Mouse (Mus musculus) neural tube, embryonic 14.5 days (tissue): ENCODE measurements around the gene Ldlrap1. TPM values are rescaled to one million over a fixed set of nuclear protein-coding genes. Genes with fewer than 3 reads are reported as not detected.
"Not testable (repeated sequence)": the region's sequence is repeated elsewhere in the genome, so short reads cannot be mapped to it uniquely, and the experiment has no call there.

Experiments used
- ATAC-seq: fragments of 200-750 bp; cut with Nextera tagmentation; 2 replicates; pipeline ENCODE4 v1.8.0; 2017; ENCODE audit warnings: low read depth, mild to moderate bottlenecking, moderate TSS enrichment, moderate library complexity
- H3K27ac ChIP-seq: fragments of 300-500 bp; sonication (generic); 2 replicates; pipeline ENCODE4 v1.5.1; 2014; ENCODE audit warnings: low read depth, mild to moderate bottlenecking, control low read depth, low read length, moderate library complexity, mixed read lengths
- H3K27me3 ChIP-seq: fragments of 300-500 bp; sonication (generic); 2 replicates; pipeline ENCODE4 v1.6.1; 2014; ENCODE audit warnings: low read length; ENCODE audit not compliant: control insufficient read depth, insufficient read depth
- H3K36me3 ChIP-seq: fragments of 300-500 bp; sonication (generic); 2 replicates; pipeline ENCODE4 v1.6.1; 2014; ENCODE audit warnings: low read length, mixed read lengths; ENCODE audit not compliant: control insufficient read depth, insufficient read depth
- H3K4me1 ChIP-seq: fragments of 300-500 bp; sonication (generic); 2 replicates; pipeline ENCODE4 v1.6.1; 2014; ENCODE audit warnings: low read length; ENCODE audit not compliant: control insufficient read depth, insufficient read depth
- H3K4me2 ChIP-seq: fragments of 300-500 bp; sonication (generic); 2 replicates; pipeline ENCODE4 v1.6.1; 2014; ENCODE audit warnings: mild to moderate bottlenecking, low read depth, low read length, control low read depth
- H3K4me3 ChIP-seq: fragments of 300-500 bp; sonication (generic); 2 replicates; pipeline ENCODE4 v1.5.1; 2014; ENCODE audit warnings: low read depth, low read length, control low read depth, mixed read lengths
- H3K9ac ChIP-seq: fragments of 300-500 bp; sonication (generic); replicated peaks from 2 replicates; pipeline ENCODE4 v1.6.1; 2014; ENCODE audit warnings: low read depth, mild to moderate bottlenecking, control low read depth, low read length, mixed read lengths
- H3K9me3 ChIP-seq: fragments of 300-500 bp; sonication (generic); 2 replicates; pipeline ENCODE4 v1.6.1; 2016; ENCODE audit warnings: low read length; ENCODE audit not compliant: control insufficient read depth
- WGBS: fragments of 180-500 bp; shearing (Covaris S2); extraction: QIAGEN DNeasy Blood & Tissue Kit; methylation state at CpG from one replicate; pipeline ENCODE4 v1.1.7; 2014; 5-methylcytosine and 5-hydroxymethylcytosine counted together
- polyA plus RNA-seq: library from polyadenylated mRNA; unstranded; fragments of >200 nt; fragmentation: Nextera tagmentation; extraction: Ambion mirVana; gene quantifications from 2 replicates; pipeline ENCODE4 v1.2.1, GENCODE M21; 2014

Ldlrap1 gene
- polyA plus RNA-seq, 1 experiment from 2014 or later, result 0.70 TPM

DNA sequence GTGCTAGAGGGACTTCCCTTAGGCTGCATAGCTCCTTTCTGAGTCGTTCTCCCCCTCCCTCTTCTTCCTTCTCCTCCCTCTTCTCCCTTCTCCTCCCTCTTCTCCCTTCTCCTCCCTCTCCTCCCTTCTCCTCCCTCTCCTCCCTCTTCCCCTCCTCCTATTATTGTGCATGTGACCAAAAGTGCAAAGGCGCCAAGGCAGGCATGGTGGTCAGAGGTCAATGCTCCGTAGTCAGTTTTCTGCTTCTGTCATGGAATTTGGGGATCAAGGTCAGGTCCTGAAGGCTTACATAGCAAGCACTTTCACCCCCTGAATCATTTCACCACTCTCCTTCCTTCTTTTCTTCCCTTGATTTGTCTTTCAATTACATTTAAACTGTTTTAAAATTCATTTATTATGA is 31.0 kb upstream of the Ldlrap1 start:
- no peaks in the 10 kb centered on the region for H3K27me3 ChIP-seq
- no peaks in the 10 kb centered on the region for H3K4me1 ChIP-seq
- H3K4me2 ChIP-seq, result no peak overlapping the region
- no peak overlapping the region for H3K4me3 ChIP-seq
- no peaks in the 10 kb centered on the region for H3K9me3 ChIP-seq
- no peak overlapping the region for H3K27ac ChIP-seq
- WGBS, result 40% methylated on average over 3 of the region's 3 CpGs
- H3K36me3 ChIP-seq, result peaks cover 23% of the 10 kb centered on the region; the same call in 1 of the 2 replicates
- no peak for ATAC-seq
- H3K9ac ChIP-seq, result no peak overlapping the region

DNA sequence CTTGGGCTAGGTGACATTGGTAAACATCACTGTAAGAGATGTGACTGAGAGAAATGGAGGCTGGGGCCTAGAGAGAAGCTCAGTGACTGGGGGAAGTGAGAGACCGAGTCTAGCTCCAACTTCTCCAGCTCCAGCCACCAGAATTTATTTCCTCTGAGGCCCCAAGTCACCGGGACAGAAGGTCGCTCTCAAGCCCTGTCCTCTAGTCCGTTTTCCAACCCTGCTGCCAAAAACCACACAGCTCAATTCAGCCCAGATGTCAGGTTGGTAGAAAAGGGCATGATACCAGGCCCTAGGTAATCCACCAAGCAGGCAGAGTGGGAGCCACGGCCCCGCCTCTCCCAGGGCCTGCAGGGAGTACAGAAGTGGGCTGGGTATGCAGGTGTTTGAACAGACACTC is 29.8 kb upstream of the Ldlrap1 start:
- no peaks in the 10 kb centered on the region for H3K27me3 ChIP-seq
- peaks cover 14% of the 10 kb centered on the region; the same call in 1 of the 2 replicates for H3K36me3 ChIP-seq
- no peak for ATAC-seq
- no peak overlapping the region for H3K27ac ChIP-seq
- no peak overlapping the region for H3K4me2 ChIP-seq
- no peak overlapping the region for H3K4me3 ChIP-seq
- H3K4me1 ChIP-seq, result no peaks in the 10 kb centered on the region
- 80% methylated on average over 6 of the region's 6 CpGs for WGBS
- H3K9ac ChIP-seq, result no peak overlapping the region
- no peaks in the 10 kb centered on the region for H3K9me3 ChIP-seq

- no peak overlapping the region for H3K27ac ChIP-seq
- H3K36me3 ChIP-seq, result peaks cover 7% of the 10 kb centered on the region; the same call in 1 of the 2 replicates
- no peak for ATAC-seq
- 32% methylated on average over 7 of the region's 7 CpGs for WGBS
- H3K27me3 ChIP-seq, result no peaks in the 10 kb centered on the region
- H3K4me1 ChIP-seq, result no peaks in the 10 kb centered on the region
- H3K4me2 ChIP-seq, result no peak overlapping the region
- no peaks in the 10 kb centered on the region for H3K9me3 ChIP-seq
- no peak overlapping the region for H3K9ac ChIP-seq
- H3K4me3 ChIP-seq, result no peak overlapping the region
These were observed 28.9 kb upstream of the Ldlrap1 start for GRCm38 (mm10) chr4:134796581-134797361.

DNA sequence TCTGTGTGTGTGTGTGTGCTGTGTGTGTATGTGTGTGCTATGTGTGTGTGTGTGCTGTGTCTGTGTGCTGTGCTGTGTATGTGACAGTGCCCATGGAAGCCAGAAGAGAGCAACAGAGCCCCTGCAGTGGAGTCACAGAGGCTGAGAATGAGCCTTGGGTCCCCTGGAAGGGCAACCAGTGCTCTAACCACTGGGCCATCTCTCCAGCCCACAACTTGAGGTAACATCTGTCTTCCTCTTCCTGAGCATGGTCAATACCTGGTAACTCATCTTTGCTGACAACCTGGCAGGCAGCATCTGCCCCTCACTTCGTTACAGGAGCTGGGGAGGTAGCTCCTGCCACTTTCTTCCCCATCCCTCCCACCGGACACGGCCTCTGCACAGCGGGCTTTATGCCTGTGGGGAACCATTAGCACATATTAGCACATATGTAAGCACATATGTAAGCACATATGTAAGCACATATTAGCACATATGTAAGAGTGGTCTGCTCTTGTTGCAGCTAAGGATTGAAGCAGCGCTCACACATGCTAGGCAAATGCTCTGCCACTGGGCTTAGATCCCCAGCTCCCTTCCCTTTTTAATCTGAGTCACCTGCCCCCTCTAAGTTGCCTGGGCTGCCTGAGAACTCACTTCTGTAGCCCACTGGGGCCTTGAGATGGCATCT is 28.1 kb upstream of the Ldlrap1 start:
- H3K36me3 ChIP-seq, result no peaks in the 10 kb centered on the region; the same call in 1 of the 2 replicates
- no peaks in the 10 kb centered on the region for H3K27me3 ChIP-seq
- ATAC-seq, result no peak
- no peak overlapping the region for H3K4me2 ChIP-seq
- H3K4me3 ChIP-seq, result no peak overlapping the region
- no peaks in the 10 kb centered on the region for H3K4me1 ChIP-seq
- no peak overlapping the region for H3K9ac ChIP-seq
- H3K27ac ChIP-seq, result no peak overlapping the region
- H3K9me3 ChIP-seq, result no peaks in the 10 kb centered on the region
- 74% methylated on average over 5 of the region's 5 CpGs for WGBS

DNA sequence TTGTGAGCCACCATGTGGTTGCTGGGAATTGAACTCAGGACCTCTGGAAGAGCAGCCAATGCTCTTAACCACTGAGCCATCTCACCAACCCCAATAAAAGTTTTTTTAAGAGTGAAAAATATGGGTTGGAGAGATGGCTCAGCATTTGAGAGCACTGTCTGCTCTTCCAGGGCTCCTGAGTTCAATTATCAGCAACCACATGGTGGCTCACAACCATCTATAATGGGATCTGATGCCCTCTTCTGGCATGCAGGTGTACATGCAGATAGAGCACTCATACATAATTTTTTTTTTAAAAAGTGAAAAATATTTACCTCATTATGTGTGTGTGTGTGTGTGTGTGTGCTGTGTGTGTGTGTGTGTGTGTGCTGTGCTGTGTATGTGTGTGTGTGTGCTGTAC is 27.1 kb upstream of the Ldlrap1 start:
- not testable (repeated sequence) for H3K27me3 ChIP-seq, H3K4me1 ChIP-seq, H3K27ac ChIP-seq, H3K4me3 ChIP-seq, H3K9me3 ChIP-seq, H3K36me3 ChIP-seq, ATAC-seq, H3K4me2 ChIP-seq, H3K9ac ChIP-seq

DNA sequence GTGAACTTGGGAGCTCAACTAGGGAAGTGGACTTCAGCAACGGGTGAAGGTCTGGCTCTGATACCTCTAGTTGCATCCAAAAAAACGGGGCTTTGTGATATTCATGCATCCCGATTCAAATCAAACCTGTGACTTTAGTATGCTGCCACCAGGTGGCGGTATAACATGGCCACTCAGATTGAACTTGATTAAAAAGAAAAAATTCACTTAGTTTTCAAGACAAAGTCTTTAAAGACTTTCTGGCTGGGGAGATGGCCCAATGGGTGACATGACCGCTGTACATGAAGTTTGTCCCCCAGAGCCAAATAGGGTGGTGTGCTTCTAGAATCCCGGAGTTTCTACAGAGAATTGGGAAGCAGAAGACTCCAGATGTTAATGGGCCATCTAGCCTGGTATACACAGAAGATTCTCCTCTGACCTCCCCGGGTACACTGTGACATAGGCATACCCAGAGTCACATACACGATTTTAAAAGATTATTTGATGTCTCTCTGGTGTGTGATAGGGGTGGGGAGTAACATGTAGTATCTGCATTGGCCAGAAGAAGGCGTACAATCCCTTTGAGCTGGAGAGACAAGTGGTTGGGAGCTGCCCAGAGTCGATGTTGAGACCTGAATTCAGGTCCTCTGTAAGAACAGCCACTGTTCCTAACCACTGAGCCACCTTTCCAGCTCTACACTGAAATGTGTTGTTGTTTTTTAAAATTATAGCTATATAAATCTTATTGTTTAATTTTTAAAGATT is 25.6 kb upstream of the Ldlrap1 start:
- Histone ChIP-seq H3K4me2 (no peak overlapping the region), H3K9ac (no peak overlapping the region), H3K4me1 (no peaks in the 10 kb centered on the region), H3K4me3 (no peak overlapping the region), H3K27me3 (no peaks in the 10 kb centered on the region), H3K27ac (no peak overlapping the region), H3K9me3 (no peaks in the 10 kb centered on the region), H3K36me3 (no peaks in the 10 kb centered on the region)
- 50% methylated on average over 10 of the region's 10 CpGs for WGBS
- ATAC-seq, result no peak

DNA sequence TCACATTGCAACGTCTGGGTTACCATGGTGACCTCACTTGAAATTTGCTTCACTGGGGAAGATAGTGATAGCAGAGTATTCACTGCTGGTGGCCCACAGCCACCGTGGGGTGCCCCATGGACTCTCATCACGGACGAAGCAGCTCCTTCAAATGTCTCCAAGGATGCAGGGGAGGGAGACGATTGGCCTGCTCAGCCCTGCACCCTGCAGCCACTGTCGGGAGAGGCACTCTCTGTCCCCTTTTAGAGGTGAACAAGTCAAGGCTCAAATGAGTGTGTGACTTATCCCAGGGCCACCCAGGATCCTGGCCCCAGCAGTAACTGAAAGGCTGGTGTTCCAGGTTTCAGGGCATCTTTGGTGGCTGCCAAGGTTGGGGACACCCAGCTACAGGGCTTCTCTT is 23.9 kb upstream of the Ldlrap1 start:
- Histone ChIP-seq H3K9ac (no peak overlapping the region), H3K4me3 (no peak overlapping the region), H3K36me3 (no peaks in the 10 kb centered on the region), H3K4me1 (no peaks in the 10 kb centered on the region), H3K27me3 (no peaks in the 10 kb centered on the region), H3K27ac (no peak overlapping the region), H3K4me2 (no peak overlapping the region), H3K9me3 (no peaks in the 10 kb centered on the region)
- WGBS, result 41% methylated on average over 6 of the region's 6 CpGs
- ATAC-seq, result no peak

- no peaks in the 10 kb centered on the region for H3K4me1 ChIP-seq
- H3K27ac ChIP-seq, result no peak overlapping the region
- H3K9me3 ChIP-seq, result no peaks in the 10 kb centered on the region
- WGBS, result 39% methylated on average over 10 of the region's 10 CpGs
- no peak overlapping the region for H3K9ac ChIP-seq
- no peak for ATAC-seq
- H3K36me3 ChIP-seq, result no peaks in the 10 kb centered on the region
- no peak overlapping the region for H3K4me3 ChIP-seq
- H3K4me2 ChIP-seq, result no peak overlapping the region
- H3K27me3 ChIP-seq, result no peaks in the 10 kb centered on the region
These were observed 19.1 kb upstream of the Ldlrap1 start for GRCm38 (mm10) chr4:134786946-134787345.

DNA sequence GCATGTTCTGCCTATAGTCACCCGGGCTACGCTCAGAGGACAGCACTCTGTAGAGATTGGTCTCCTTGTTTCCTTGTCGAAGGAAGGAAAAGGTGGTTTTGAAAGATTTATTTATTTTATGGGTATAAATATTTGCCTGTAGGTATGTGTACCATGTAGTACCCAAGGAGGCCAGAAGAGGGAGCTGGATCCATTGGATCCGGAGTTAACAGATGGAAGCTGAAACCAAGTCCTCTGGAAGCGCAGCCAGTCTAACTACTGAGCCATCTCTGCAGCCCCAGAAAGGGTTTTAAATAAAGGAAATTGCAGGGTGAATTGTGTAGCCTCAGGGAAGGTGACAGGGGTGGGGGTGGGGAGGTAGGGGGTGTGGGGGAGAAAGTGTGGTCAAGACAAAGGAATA is 16.9 kb upstream of the Ldlrap1 start:
- Histone ChIP-seq H3K27ac (no peak overlapping the region), H3K4me2 (no peak overlapping the region), H3K4me3 (no peak overlapping the region), H3K9ac (no peak overlapping the region), H3K36me3 (no peaks in the 10 kb centered on the region), H3K9me3 (no peaks in the 10 kb centered on the region), H3K4me1 (no peaks in the 10 kb centered on the region), H3K27me3 (no peaks in the 10 kb centered on the region)
- ATAC-seq, result no peak
- WGBS, result 51% methylated on average over 5 of the region's 5 CpGs
